Mouse (Mus musculus) myocyte (in vitro differentiated cells): Measurements from ENCODE around the gene Tbc1d14.

ENCODE experiments used
- E2F4 ChIP-seq: IDR thresholded peaks from one replicate; pipeline ENCODE4 v1.6.1; 2011; ENCODE audit warnings: mild to moderate bottlenecking, control low read depth, moderate library complexity; ENCODE audit not compliant: insufficient read depth
- MAX ChIP-seq: IDR thresholded peaks from one replicate; pipeline ENCODE4 v1.6.1; 2011; ENCODE audit warnings: low read depth, mild to moderate bottlenecking, control low read depth
- POLR2A ChIP-seq: IDR thresholded peaks from one replicate; pipeline ENCODE4 v1.6.1; 2011; ENCODE audit warnings: low read depth, mild to moderate bottlenecking, control low read depth, moderate library complexity; ENCODE audit not compliant: insufficient read length
- REST ChIP-seq: IDR thresholded peaks from one replicate; pipeline ENCODE4 v1.6.1; 2011; ENCODE audit warnings: mild to moderate bottlenecking, control low read depth, moderate library complexity; ENCODE audit not compliant: insufficient read depth, insufficient read length
- SRF ChIP-seq: IDR thresholded peaks from one replicate; pipeline ENCODE4 v1.6.1; 2011; ENCODE audit warnings: low read depth; ENCODE audit not compliant: control insufficient read depth, insufficient read length
- TCF3 ChIP-seq: IDR thresholded peaks from one replicate; pipeline ENCODE4 v1.6.1; 2011; ENCODE audit warnings: low read depth, control low read depth; ENCODE audit not compliant: insufficient read length
- USF1 ChIP-seq: IDR thresholded peaks from one replicate; pipeline ENCODE4 v1.6.1; 2011; ENCODE audit warnings: low read depth, mild to moderate bottlenecking, control low read depth, moderate library complexity

DNA sequence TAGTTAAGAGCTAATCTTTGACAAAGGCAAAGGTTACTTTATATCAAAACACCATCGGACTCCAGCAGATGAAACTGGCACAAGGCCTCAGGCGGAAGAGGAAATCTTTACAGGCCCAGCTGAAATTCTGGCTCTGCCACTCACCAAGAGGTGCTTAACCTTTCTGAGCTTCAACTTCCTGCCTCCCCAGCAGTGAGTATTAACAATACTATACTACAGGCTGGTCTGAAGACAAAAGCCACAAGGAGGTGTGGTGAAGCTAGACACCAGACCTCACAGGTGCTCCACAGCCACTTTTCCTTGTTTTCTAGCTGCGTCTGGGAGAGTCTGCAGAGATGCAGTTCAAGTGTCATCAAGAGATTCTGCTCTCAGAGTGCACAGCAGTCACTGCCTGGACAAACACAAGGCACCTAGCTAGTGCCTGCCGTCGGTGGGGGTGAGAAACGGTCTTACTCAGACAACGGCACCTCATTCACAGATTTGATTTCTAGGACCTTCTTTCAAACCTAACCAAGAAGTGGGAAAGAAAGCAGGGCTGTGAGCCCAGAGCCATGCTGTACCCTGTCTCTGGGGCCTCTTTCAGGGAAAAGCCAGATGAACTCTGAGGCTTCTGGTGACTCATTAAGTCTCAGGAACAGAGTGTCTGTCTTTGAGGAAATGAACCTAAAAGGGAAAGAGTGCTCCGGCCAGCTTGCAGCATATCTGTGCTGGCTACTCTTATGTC lies 18.8 kb downstream of the Tbc1d14 start:
- no peak for TF ChIP-seq REST
- no peak for TF ChIP-seq SRF
- TF ChIP-seq POLR2A, result no peak
- TF ChIP-seq E2F4, result no peak
- no peak for TF ChIP-seq USF1
- TF ChIP-seq MAX, result no peak
- no peak for TF ChIP-seq TCF3
